Mouse (Mus musculus) spleen, postnatal 10 days (tissue): Measurements from ENCODE around the gene Mtr.
"Not testable (repeated sequence)": the region's sequence is repeated elsewhere in the genome, so short reads cannot be mapped to it uniquely, and the experiment has no call there.

Experiments
- DNase-seq, 2 experiments: peaks; one replicate each; pipeline ENCODE4 v3.0.0; 2021 to 2022; ENCODE audit warnings: low spot score in 2 of 2

The Mtr gene

DNA sequence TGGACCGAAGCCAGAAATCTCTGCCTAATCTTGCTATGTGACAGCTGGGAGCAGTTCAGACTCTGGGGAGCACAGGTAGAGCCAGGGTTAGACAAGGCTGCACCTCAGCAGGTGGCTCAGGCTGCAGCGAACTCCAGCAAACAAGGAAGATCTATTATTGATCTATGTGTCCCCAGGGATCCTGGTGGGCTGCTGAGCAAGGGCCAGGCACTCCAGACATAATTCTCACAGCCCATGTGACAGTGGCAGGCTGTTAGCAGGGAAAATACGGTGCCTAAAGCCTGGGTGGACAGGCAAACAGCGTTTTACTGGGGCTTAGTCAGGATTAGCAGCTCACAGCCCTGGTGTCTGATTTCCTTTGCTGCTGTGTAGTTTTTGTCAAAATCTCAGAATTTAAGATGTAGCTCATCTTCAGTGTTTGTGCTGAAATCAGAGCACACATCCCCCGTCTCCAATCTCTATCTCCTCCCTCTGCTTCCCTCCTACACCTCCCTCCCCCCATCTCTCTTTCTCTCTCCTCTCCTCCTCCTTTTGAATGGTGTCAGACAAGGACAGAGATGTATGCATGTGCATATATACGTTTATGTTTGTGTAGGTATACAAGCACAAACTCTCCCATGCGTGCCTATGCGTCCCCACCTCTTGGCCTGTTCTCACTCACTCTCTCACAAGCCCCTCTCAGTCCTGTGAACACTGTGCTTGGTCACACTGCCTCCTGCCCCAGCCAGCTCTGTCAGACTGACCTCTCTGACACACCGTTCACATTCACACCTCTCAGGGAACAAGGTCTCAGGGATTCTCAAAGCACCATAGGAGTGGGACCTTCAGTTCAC is 98.4 kb downstream of the Mtr start:
- no peak for DNase-seq

DNA sequence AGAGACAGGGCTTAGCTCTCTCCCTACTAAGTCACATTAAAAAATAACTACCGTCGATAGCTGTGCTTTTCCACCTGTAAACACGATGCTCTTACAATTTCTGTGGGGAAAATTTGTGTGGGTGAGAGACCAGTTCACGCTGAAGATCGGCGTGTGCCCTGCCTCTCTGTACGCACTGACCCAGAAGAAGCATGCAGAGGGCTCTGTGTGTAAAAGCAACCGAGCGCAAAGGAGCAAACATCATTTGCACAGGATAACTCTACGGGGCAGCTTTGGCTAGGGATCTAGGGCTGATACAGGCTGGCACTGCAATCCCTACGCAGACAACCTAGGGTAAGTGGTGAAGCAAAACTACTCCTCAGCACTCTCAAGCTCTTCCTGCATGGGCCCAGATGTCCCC is 104.0 kb downstream of the Mtr start:
- DNase-seq = no peak

DNA sequence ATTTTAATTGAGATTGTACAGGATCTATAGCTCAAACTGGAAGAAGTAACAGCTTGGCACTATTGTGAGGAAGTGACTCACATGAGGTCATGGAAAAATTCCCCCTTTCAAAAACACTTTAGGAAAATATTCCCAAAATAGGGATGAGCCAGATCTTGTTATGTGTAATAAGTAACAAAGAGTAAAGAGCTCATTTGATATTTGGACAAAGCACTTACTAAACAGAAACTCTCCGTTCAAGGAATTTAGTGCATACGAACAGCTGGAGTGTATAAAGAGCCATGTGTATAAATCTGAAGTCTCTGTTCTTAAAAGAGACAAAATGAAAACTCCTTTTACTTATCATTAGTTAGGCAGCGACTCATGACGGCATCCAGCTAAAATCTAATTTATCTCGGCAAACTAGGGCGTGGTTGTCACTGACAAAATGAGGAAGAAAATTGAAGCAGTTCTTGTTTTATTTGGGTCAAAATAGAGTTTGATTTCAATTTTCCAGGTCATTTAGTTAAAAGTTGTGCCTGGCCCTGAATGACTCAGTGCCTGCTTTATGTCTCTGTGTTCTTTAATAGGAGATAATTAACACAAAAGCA is 110.9 kb downstream of the Mtr start:
- no peak for DNase-seq

DNA sequence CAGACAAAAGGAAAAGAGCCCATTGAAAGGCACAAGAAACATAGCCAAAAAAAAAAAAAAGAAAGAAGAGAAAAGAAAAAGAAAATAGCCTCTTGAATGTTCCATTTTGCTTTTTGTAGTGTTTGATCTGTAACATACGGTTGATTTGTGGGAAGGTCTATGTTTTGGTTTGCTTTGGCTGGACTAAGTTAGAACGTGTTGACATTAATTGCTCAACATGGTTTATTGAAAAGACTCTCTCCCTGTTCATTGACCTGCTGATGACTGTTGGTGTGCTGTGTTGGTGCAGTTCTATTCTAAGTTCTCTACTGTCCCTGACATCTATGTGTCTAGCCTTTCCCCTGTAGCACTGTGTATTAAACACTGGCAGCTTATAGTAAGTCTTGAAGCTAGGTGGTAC is 111.5 kb downstream of the Mtr start:
- no peak for DNase-seq

DNA sequence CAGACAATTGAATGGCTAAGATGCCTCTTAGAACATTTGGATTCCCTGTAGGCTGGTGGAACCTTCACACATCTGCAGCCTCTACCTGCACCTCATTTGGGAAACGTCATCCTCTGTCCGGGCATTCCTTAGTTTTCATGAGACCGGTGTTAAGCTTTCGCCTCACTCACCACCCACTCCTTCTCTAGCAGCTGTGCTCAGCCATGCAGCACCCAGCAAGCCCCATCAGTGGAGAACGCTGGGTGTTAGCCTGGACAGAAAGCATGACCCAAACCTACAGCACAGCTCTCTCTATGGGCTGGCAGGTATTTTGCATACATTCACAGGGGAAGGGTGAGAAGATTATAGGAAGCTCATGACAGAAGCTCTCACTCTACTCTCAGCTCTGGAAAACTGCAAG is 114.6 kb downstream of the Mtr start:
- no peak for DNase-seq

DNA sequence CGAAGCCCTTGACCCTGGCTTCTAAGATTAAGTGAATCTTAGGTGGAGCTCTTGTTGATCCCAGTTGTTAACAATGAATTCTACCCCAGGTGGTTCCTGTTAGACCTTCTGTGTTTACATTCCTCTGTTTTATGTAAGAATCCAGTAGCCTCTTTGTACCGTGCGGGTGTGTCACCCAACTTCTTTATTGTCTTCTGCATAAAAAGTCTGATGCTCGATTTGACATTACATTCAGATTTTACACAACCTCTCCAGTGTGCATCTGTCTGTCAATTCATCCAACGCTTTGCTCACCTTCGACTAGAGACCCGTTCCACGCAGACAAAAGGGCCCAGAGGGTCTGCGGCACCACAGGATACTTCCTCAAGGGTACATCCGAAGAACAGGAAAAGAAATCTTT is 121.5 kb downstream of the Mtr start:
- DNase-seq = not testable (repeated sequence)

DNA sequence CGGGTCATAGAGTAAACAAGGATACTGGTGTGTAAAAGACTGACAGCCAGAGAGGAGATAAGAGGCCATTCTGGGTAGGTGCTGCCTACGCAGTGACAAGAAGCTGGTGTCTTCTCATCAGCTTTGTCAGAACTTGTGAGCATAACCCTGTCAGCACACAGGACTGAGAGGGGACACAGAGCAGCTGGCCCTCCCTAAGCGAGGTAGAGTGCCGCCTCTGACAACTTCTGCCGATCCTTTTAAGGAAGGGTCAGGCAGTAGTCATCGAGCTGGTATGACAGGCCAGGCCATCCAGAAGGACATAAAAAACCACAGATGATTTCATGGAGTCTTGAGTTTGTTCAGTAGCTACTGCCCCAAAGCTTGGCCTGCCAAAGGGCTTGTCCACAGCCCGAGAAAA is 124.4 kb downstream of the Mtr start:
- DNase-seq = no peak
